Mouse (Mus musculus) gastrocnemius, postnatal 14 days (tissue): ENCODE measurements around the gene Ppm1l. TPM values are rescaled to one million over a fixed set of nuclear protein-coding genes. Genes with fewer than 3 reads are reported as not detected.

Experiments used
- DNase-seq: peaks from one replicate; pipeline ENCODE4 v3.0.0; 2021; ENCODE audit warnings: mixed read lengths
- intact Hi-C: fragments of 180-260 bp; cut with DNase I; formaldehyde crosslinking; loops from one replicate; pipeline ENCODE4 v1.15.1; 2025; ENCODE audit warnings: low total_unique reads
- total RNA-seq, 2 experiments: library from RNA; stranded (reverse); gene quantifications; 2 replicates each; pipeline ENCODE4 v1.2.3; 2021

Ppm1l gene
- total RNA-seq, 2 experiments from 2014 or later = 33.8 to 34.5 TPM

GRCm38 (mm10) chr3:69470142-69470796, 153.6 kb downstream of the Ppm1l start:
- intact Hi-C loops = loop anchor here (5.0 kb wide), 1 partner anchor 208 kb away; no protein-coding TSS in a partner anchor
- no peak for DNase-seq

DNA sequence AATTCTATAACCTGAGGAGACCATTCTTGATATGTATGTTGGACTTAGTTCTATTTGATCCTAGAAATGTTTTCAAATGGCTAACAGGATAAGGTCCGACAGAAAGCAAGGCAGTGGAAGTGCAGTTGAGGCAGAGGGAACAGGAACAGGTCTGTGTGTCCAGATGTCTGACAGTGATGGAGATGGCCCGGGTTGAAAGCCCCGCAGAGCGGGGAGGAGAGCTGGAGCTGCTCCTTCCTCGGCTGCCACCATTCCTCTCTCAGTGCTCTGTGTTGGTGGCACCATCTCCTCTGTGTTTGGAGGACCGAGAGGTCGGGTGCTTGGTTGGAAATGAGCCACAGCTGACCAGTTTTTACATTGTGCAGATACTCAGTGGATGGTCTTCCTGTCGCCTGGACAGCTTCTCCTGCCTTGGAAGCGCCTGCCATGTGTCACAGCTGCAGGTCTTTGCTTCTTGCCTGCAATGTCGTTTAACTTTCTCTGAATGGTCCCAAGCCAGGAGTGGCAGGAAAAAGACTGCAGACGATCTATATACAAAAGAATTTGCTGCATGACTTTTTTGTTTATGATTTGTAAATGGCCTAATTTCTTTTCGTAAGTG, 159.3 kb downstream of the Ppm1l start:
- no peak for DNase-seq
- intact Hi-C loops = no loop called here

GRCm38 (mm10) chr3:69479937-69480336, 163.3 kb downstream of the Ppm1l start:
- intact Hi-C loops = loop anchor here (5.0 to 10.0 kb wide), 2 partner anchors 225 to 228 kb away; no protein-coding TSS in a partner anchor
- DNase-seq = no peak

GRCm38 (mm10) chr3:69481835-69482234, 165.2 kb downstream of the Ppm1l start:
- intact Hi-C loops = loop anchor here (5.0 to 10.0 kb wide), 2 partner anchors 223 to 230 kb away; no protein-coding TSS in a partner anchor
- DNase-seq = peak; percentile 50

DNA sequence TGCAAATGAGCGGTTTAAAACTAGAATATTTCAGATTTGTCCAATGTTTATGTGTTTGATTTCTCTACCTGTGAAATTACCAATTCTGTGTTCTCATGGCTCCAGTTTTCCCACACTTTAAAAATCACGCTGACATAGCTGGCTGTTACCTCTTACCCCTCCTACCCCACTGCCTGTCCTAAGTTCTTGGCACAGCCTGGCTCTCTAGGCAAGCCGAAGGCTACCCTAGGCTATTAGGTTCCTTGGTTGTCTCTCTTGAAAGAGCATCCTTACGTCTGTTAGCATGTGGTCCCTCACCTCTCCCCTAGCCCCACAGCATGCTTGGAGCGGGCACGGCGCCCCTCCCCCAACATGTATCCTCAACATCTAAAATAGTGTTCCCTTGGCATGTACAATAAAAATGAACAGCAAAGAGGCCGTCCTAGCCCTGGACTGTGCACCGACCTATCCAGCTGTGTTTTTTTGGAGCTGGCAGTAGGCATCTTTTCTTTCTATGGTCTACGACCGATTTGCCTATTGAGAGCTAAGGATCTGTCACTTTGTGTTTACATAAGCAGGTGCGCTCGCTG, 167.4 kb downstream of the Ppm1l start:
- intact Hi-C loops = loop anchor here (5.0 to 10.0 kb wide), 2 partner anchors 221 to 232 kb away; no protein-coding TSS in a partner anchor
- no peak for DNase-seq

DNA sequence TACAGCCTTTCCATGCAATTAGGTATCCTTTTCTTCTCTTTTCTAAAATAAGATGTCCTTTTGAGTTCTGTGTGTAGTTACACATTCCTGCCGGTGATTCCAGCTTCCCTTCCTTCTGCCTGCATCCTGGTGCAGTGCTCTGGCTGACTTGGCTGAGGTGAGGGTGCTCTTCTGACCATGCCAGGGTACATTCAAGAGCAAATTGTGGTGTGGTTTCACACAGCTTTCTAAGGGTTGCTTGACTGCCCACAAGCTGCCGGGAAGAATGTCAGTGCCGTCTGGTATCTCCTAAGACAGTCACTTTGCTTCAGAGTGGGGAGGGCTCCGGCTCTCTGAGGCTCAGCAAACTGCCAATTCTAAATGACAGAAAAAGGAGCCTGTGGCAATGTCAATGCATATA, 167.9 kb downstream of the Ppm1l start:
- intact Hi-C loops = loop anchor here (5.0 to 10.0 kb wide), 2 partner anchors 220 to 232 kb away; no protein-coding TSS in a partner anchor
- DNase-seq = no peak

DNA sequence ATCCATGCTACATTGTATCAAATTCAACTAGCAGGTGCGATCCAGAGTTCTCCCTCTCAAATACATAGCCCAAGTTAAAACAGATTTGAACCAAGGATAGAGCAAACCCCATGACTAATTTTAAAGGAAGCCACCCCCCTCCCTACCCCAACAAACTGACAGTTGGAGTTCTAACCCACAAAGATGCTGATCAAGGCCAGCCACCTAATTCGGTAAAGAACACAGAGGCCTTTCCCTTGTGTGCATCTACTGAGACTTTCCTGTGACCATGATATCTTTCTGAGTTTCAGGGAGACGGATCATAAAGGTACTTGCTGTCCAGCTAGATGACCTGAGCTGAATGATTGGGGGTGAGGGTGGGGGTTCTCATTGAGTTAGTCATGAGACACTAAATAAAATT, 168.7 kb downstream of the Ppm1l start:
- intact Hi-C loops = loop anchor here (10.0 kb wide), 1 partner anchor 219 kb away; no protein-coding TSS in a partner anchor
- DNase-seq = no peak

DNA sequence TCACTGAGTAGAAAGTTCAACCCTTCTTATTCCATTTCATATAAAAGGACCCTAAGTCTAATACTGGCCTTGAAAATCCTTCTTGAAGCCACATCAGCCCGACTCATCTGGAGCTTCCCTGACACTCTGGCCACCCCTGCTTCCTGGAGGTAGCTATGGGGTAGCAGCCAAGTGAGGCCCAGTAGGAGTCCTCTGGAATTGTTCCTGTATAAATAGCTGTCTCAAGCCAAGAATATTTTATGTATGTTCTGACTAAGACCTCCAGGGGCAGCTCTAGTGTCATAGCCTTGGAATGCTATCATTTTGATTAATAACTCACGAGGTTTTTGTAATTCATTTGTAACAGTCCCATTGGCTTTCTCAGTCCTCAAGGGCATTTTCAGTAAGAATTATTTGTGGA, 169.1 kb downstream of the Ppm1l start:
- intact Hi-C loops = loop anchor here (10.0 kb wide), 1 partner anchor 219 kb away; no protein-coding TSS in a partner anchor
- no peak for DNase-seq

- intact Hi-C loops = loop anchor here (10.0 kb wide), 1 partner anchor 217 kb away; no protein-coding TSS in a partner anchor
Observed at GRCm38 (mm10) chr3:69487471-69487870, 170.8 kb downstream of the Ppm1l start.

GRCm38 (mm10) chr3:69489669-69490068, 173.0 kb downstream of the Ppm1l start:
- DNase-seq = no peak
- intact Hi-C loops = loop anchor here (10.0 kb wide), 1 partner anchor 215 kb away; no protein-coding TSS in a partner anchor

More at GRCm38 (mm10) chr3:69487471-69487870, 170.8 kb downstream of the Ppm1l start:
- no peak for DNase-seq

- DNase-seq = no peak
Observed at GRCm38 (mm10) chr3:69490981-69491681, 174.5 kb downstream of the Ppm1l start.

GRCm38 (mm10) chr3:69494233-69495010, 177.8 kb downstream of the Ppm1l start:
- no peak for DNase-seq
- intact Hi-C loops = no loop called here

More at GRCm38 (mm10) chr3:69490981-69491681, 174.5 kb downstream of the Ppm1l start:
- intact Hi-C loops = no loop called here

GRCm38 (mm10) chr3:69497178-69497577, 180.5 kb downstream of the Ppm1l start:
- intact Hi-C loops = no loop called here
- DNase-seq = no peak

GRCm38 (mm10) chr3:69502009-69502408, 185.3 kb downstream of the Ppm1l start:
- intact Hi-C loops = no loop called here
- DNase-seq = no peak

GRCm38 (mm10) chr3:69502527-69502926, 185.9 kb downstream of the Ppm1l start:
- intact Hi-C loops = no loop called here
- DNase-seq = no peak

DNA sequence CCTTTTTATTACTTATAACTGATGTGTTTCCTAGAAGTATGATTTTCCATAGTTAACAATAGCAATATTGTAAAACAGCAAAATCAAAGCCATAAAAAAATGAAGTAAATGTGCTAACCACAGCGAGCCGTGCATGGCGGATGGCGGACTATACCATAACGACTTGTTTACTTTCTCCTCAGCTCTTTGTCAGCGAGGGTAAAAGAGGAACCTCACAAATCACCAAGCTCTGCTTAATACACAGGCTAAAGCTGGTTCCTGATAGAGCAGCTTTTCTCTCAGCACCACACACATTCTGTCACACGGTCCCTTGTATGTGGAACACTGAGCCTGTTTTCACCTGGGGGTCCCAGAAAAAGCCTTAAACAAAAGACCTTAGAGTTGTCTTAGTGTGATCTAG, 188.4 kb downstream of the Ppm1l start:
- intact Hi-C loops = no loop called here
- no peak for DNase-seq

DNA sequence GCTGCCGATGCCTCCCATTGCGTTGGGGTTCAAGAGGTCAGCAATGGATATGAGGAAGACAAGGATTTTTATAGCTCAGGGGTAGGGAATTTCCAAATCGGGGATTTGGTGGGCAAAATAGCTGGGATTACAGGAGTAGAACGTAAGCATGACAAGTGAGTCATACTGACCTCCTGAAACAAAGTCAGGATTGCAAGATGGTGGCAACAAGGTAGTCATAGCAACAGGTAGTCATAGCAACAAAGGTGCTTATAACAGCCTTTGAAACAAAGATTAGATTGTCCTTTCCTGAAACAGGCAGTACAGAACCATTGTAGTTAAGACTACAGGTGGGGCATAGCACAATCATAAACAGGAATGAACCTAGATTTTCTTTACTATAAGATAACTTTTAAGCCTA, 189.7 kb downstream of the Ppm1l start:
- intact Hi-C loops = no loop called here
- DNase-seq = no peak

- intact Hi-C loops = no loop called here
- no peak for DNase-seq
Observed at GRCm38 (mm10) chr3:69509411-69509952, 192.8 kb downstream of the Ppm1l start.

DNA sequence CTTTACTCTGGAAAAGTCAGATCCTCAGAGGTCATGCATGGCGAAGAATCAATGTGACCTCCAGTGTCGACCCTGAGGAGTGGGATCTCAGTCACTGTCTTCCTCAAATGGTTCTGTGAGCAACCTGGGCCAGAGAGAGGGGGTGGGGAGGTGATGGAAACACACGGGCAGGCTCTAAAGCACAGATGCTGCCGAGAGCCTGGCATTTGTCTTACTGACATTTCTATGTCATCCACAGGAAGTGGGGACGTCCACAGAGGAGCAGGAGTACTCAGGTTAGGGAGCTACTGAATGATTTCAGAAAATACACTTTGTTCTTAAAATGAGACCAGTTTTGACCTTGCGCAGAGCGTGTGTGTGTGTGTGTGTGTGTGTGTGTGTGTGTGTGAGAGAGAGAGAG, 195.2 kb downstream of the Ppm1l start:
- intact Hi-C loops = no loop called here
- DNase-seq = no peak
